Mouse (Mus musculus) stomach, embryonic 14.5 days (tissue): ENCODE data around the gene Gse1. TPM values are rescaled to one million over a fixed set of nuclear protein-coding genes. Genes with fewer than 3 reads are reported as not detected.
A peak's percentile ranks its signal among the peaks of the same experiment; 100 is the strongest.

Experiments
- ATAC-seq: fragments of 200-750 bp; cut with Nextera tagmentation; 2 replicates; pipeline ENCODE4 v1.8.0; 2017; ENCODE audit warnings: low read depth, moderate TSS enrichment; ENCODE audit not compliant: insufficient number of reproducible peaks, insufficient read depth, low FRiP score
- H3K27ac ChIP-seq: fragments of 300-500 bp; sonication (generic); 2 replicates; pipeline ENCODE4 v1.5.1; 2014; ENCODE audit warnings: mild to moderate bottlenecking, low read length, moderate library complexity, mixed read lengths
- H3K27me3 ChIP-seq: fragments of 300-500 bp; sonication (generic); 2 replicates; pipeline ENCODE4 v1.6.1; 2014; ENCODE audit warnings: low read length, control low read depth, mixed read lengths; ENCODE audit not compliant: control insufficient read depth, insufficient read depth
- H3K36me3 ChIP-seq: fragments of 300-500 bp; sonication (generic); 2 replicates; pipeline ENCODE4 v1.6.1; 2014; ENCODE audit warnings: mild to moderate bottlenecking, control low read depth, low read length, moderate library complexity, mixed read lengths; ENCODE audit not compliant: control insufficient read depth, insufficient read depth
- H3K4me1 ChIP-seq: fragments of 300-500 bp; sonication (generic); 2 replicates; pipeline ENCODE4 v1.6.1; 2014; ENCODE audit warnings: low read length, control low read depth, mixed read lengths; ENCODE audit not compliant: control insufficient read depth, insufficient read depth
- H3K4me2 ChIP-seq: fragments of 300-500 bp; sonication (generic); replicated peaks from 2 replicates; pipeline ENCODE4 v1.6.1; 2014; ENCODE audit warnings: low read depth, low read length, control low read depth
- H3K4me3 ChIP-seq: fragments of 300-500 bp; sonication (generic); 2 replicates; pipeline ENCODE4 v1.5.1; 2014; ENCODE audit warnings: low read depth, low read length, control low read depth
- H3K9ac ChIP-seq: fragments of 300-500 bp; sonication (generic); replicated peaks from 2 replicates; pipeline ENCODE4 v1.6.1; 2014; ENCODE audit warnings: low read depth, mild to moderate bottlenecking, control low read depth, low read length, moderate library complexity, mixed read lengths
- H3K9me3 ChIP-seq: fragments of 300-500 bp; sonication (generic); 2 replicates; pipeline ENCODE4 v1.6.1; 2016; ENCODE audit warnings: low read depth, low read length, control low read depth; ENCODE audit not compliant: control insufficient read depth
- WGBS: fragments of 180-500 bp; shearing (Covaris S2); extraction: QIAGEN DNeasy Blood & Tissue Kit; methylation state at CpG from one replicate; pipeline ENCODE4 v1.1.7; 2014; 5-methylcytosine and 5-hydroxymethylcytosine counted together
- polyA plus RNA-seq: library from polyadenylated mRNA; unstranded; fragments of >200 nt; fragmentation: Nextera tagmentation; extraction: Ambion mirVana; gene quantifications from 2 replicates; pipeline ENCODE4 v1.2.1, GENCODE M21; 2014

Gene Gse1
- polyA plus RNA-seq, 1 experiment from 2014 or later: 11.1 TPM

DNA sequence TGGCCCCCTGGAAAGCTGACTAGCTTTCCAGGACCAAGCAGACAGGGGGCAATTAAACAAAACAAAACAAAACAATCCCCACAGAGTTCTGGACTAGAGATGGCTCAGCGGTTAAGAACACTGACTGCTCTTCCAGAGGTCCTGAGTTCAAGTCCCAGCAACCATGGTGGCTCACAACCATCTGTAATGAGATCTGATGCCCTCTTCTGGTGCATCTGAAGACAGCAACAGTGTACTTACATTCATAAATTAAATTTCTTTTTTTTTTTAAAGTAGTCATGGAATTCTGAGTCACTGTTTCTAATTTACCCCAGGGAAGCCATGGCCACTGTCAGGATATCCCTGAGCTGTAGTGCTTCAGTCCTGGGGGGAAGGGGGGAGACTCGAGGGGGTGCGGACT is 386.2 kb downstream of the Gse1 start:
- Histone ChIP-seq H3K9me3 (no peaks in the 10 kb centered on the region), H3K27ac (no peak overlapping the region), H3K27me3 (no peaks in the 10 kb centered on the region), H3K4me1 (peaks cover 2% of the 10 kb centered on the region; the same call in 1 of the 2 replicates), H3K36me3 (no peaks in the 10 kb centered on the region), H3K4me3 (no peak overlapping the region), H3K4me2 (no peak overlapping the region), H3K9ac (no peak overlapping the region)
- ATAC-seq: no peak
- WGBS: 93% methylated on average over 3 of the region's 3 CpGs

- no peak overlapping the region for H3K4me2 ChIP-seq
Measured at GRCm38 (mm10) chr8:120616663-120617626, 388.7 kb downstream of the Gse1 start.

GRCm38 (mm10) chr8:120618110-120618509 is 389.9 kb downstream of the Gse1 start:
- Histone ChIP-seq H3K4me2 (no peak overlapping the region), H3K4me1 (peaks cover 2% of the 10 kb centered on the region; the same call in 1 of the 2 replicates), H3K4me3 (no peak overlapping the region), H3K9me3 (no peaks in the 10 kb centered on the region), H3K27ac (no peak overlapping the region), H3K9ac (no peak overlapping the region), H3K27me3 (no peaks in the 10 kb centered on the region), H3K36me3 (no peaks in the 10 kb centered on the region)
- ATAC-seq: peak; percentile 47; the same call in 1 of the 2 replicates
- WGBS: 2% methylated on average over 6 of the region's 6 CpGs

More at GRCm38 (mm10) chr8:120616663-120617626, 388.7 kb downstream of the Gse1 start:
- no peaks in the 10 kb centered on the region for H3K9me3 ChIP-seq
- no peaks in the 10 kb centered on the region for H3K36me3 ChIP-seq
- no peak overlapping the region for H3K9ac ChIP-seq
- H3K27ac ChIP-seq: no peak overlapping the region
- WGBS: 45% methylated on average over 7 of the region's 8 CpGs
- peaks cover 2% of the 10 kb centered on the region; the same call in 1 of the 2 replicates for H3K4me1 ChIP-seq
- no peak for ATAC-seq
- H3K4me3 ChIP-seq: no peak overlapping the region
- no peaks in the 10 kb centered on the region for H3K27me3 ChIP-seq

- no peak for ATAC-seq
- H3K4me1 ChIP-seq: peaks cover 2% of the 10 kb centered on the region; the same call in 1 of the 2 replicates
- H3K36me3 ChIP-seq: no peaks in the 10 kb centered on the region
- H3K9me3 ChIP-seq: no peaks in the 10 kb centered on the region
- no peak overlapping the region for H3K4me3 ChIP-seq
- H3K27me3 ChIP-seq: no peaks in the 10 kb centered on the region
- no peak overlapping the region for H3K4me2 ChIP-seq
- no peak overlapping the region for H3K9ac ChIP-seq
- 75% methylated on average over 11 of the region's 11 CpGs for WGBS
- H3K27ac ChIP-seq: no peak overlapping the region
Measured at GRCm38 (mm10) chr8:120619235-120620180, 391.3 kb downstream of the Gse1 start.

- no peak overlapping the region for H3K9ac ChIP-seq
- no peaks in the 10 kb centered on the region for H3K9me3 ChIP-seq
- 36% methylated on average over 7 of the region's 7 CpGs for WGBS
- H3K27ac ChIP-seq: no peak overlapping the region
- H3K4me2 ChIP-seq: no peak overlapping the region
- ATAC-seq: no peak
- H3K27me3 ChIP-seq: no peaks in the 10 kb centered on the region
- no peaks in the 10 kb centered on the region for H3K36me3 ChIP-seq
- H3K4me1 ChIP-seq: peaks cover 2% of the 10 kb centered on the region; the same call in 1 of the 2 replicates
- no peak overlapping the region for H3K4me3 ChIP-seq
Measured at GRCm38 (mm10) chr8:120620441-120620840, 392.2 kb downstream of the Gse1 start.

DNA sequence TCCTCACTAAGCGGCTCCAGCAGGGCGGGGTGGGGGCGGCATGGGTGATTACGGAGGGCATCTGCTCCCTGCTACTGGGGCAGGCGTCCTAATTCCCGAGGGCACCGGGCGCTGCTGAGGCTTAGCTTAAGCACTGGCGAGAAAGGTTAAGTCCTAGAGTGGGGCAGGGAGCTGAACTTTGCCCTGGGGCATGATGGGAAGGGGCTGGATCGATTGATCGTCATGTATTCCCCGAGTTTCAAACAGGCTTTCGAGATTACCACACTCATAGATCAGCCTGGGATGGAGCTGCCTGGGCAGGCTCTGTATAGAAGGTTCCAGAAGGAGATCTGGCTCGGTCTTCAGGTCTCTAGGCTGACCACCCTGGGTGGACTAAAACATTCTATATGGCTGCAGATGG is 393.9 kb downstream of the Gse1 start:
- Histone ChIP-seq H3K4me2 (no peak overlapping the region), H3K9ac (no peak overlapping the region), H3K4me1 (no peaks in the 10 kb centered on the region), H3K27ac (no peak overlapping the region), H3K4me3 (no peak overlapping the region), H3K36me3 (no peaks in the 10 kb centered on the region), H3K27me3 (no peaks in the 10 kb centered on the region), H3K9me3 (no peaks in the 10 kb centered on the region)
- 57% methylated on average over 14 of the region's 14 CpGs for WGBS
- ATAC-seq: no peak

DNA sequence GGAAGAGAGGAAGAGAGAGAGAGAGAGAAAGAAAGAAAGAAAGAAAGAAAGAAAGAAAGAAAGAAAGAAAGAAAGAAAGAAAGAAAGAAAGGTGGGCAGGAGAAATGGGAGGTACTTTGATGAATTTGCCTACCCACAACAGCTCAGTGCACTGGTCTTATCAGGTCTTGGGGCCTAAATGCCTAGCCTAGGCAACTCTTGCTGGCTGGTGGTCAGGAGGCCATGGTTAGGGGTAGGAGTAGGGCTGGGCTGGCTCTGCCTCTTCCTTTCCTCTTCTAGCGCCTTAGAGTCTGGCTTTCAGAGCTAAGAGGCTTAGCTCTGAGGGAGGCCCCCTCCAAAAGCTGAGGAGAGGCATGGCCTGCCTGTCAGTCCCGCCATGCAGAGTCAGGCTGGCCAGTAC is 395.4 kb downstream of the Gse1 start:
- H3K4me2 ChIP-seq: no peak overlapping the region
- 45% methylated on average over 2 of the region's 2 CpGs for WGBS
- no peak for ATAC-seq

GRCm38 (mm10) chr8:120626461-120626860 is 398.2 kb downstream of the Gse1 start:
- WGBS: 50% methylated on average over 11 of the region's 11 CpGs
- H3K27me3 ChIP-seq: no peaks in the 10 kb centered on the region
- H3K36me3 ChIP-seq: no peaks in the 10 kb centered on the region
- H3K27ac ChIP-seq: no peak overlapping the region
- no peak for ATAC-seq
- H3K9ac ChIP-seq: no peak overlapping the region
- H3K4me1 ChIP-seq: no peaks in the 10 kb centered on the region
- no peak overlapping the region for H3K4me3 ChIP-seq
- no peak overlapping the region for H3K4me2 ChIP-seq
- no peaks in the 10 kb centered on the region for H3K9me3 ChIP-seq

More for the DNA sequence above, 395.4 kb downstream of the Gse1 start:
- H3K27me3 ChIP-seq: no peaks in the 10 kb centered on the region
- no peaks in the 10 kb centered on the region for H3K36me3 ChIP-seq
- H3K9me3 ChIP-seq: no peaks in the 10 kb centered on the region
- H3K27ac ChIP-seq: no peak overlapping the region
- no peaks in the 10 kb centered on the region for H3K4me1 ChIP-seq
- H3K9ac ChIP-seq: no peak overlapping the region
- no peak overlapping the region for H3K4me3 ChIP-seq
